ENCODE assay signal across 12 mouse cellular contexts in genomic region chr2:26317991-26318672, GRCm38 (mm10). TPM values are rescaled to one million over a fixed set of nuclear protein-coding genes. Genes with fewer than 3 reads are reported as not detected.
DNase-seq lines count a peak whose midpoint lies in the region; ATAC-seq and TF ChIP-seq lines count a peak whose summit lies in the region.
"Had no signal": no experiment of that assay in that cellular context is flagged by ENCODE, and none has a peak within 500 bp of the region (broad histone marks: within the 10 kb centered on the region; RNA-seq: fewer than 3 reads in every experiment).

No protein-coding gene starts in this region.

- no peak for ATAC-seq in limb, embryonic 14.5 days (ENCODE audit: low FRiP score, low read depth)

- peak overlapping the region; percentile 98 for H3K27ac ChIP-seq in cerebellum, adult 2 months (ENCODE audit: insufficient read depth, low read length)
- H3K27ac ChIP-seq in testis, adult 2 months (ENCODE audit: control insufficient read depth, insufficient read depth, low read depth, low read length), result no peak overlapping the region
- H3K27ac ChIP-seq in limb, embryonic 14.5 days (replicated peaks; ENCODE audit: low read depth, low read length), result no peak overlapping the region

- no peak for TF ChIP-seq CTCF in cerebellum, adult 2 months (IDR thresholded peaks at IDR 0.05; ENCODE audit: borderline replicate concordance, insufficient read depth, low read depth, low read length)
- TF ChIP-seq CTCF in testis, adult 2 months (IDR thresholded peaks at IDR 0.05; ENCODE audit: control insufficient read depth, insufficient read depth, insufficient replicate concordance, low read depth, low read length), result no peak

- no peak overlapping the region for H3K4me2 ChIP-seq in limb, embryonic 14.5 days (replicated peaks; ENCODE audit: low read depth, low read length, severe bottlenecking)

- no peaks in the 10 kb centered on the region for H3K27me3 ChIP-seq in cerebellum, adult 2 months (ENCODE audit: control insufficient read depth, insufficient read depth, low read length)
- H3K27me3 ChIP-seq in testis, adult 2 months (ENCODE audit: control insufficient read depth, insufficient read depth, low read length), result no peaks in the 10 kb centered on the region
- no peaks in the 10 kb centered on the region for H3K27me3 ChIP-seq in limb, embryonic 14.5 days (ENCODE audit: control insufficient read depth, insufficient read depth, low read length)

- peak overlapping the region; percentile 78 for H3K4me3 ChIP-seq in cerebellum, adult 2 months (replicated peaks; ENCODE audit: insufficient read depth, low read depth, low read length)
- H3K4me3 ChIP-seq in testis, adult 2 months (ENCODE audit: control insufficient read depth, low read depth, low read length), result peak overlapping the region; percentile 17
- H3K4me3 ChIP-seq in limb, embryonic 14.5 days (replicated peaks; ENCODE audit: low read length), result no peak overlapping the region
- H3K4me3 ChIP-seq: megakaryocyte, embryonic 14.5 days had no signal

- peak in 1 of 2 experiments; percentile 42 for DNase-seq in cerebellum, adult 2 months
- DNase-seq in cerebellum, adult 11 months, result no peak
- no peak for DNase-seq in testis, postnatal 10 days (ENCODE audit: low spot score)
- no peak for DNase-seq in limb, embryonic 14.5 days (ENCODE audit: low spot score)
- DNase-seq in spleen, adult 18-20 months, result no peak
- DNase-seq in embryo, embryonic 10 days (ENCODE audit: low spot score), result no peak
- no peak for DNase-seq in adrenal gland, adult (ENCODE audit: inconsistent age in 2 of 2, low spot score in 1 of 2)
- DNase-seq: adrenal gland, adult 8-10 months; gastrocnemius, postnatal 10 days had no signal

- TF ChIP-seq POLR2A in cerebellum, adult 2 months (IDR thresholded peaks at IDR 0.05; ENCODE audit: borderline replicate concordance, insufficient read depth, low read length), result no peak
- no peak for TF ChIP-seq POLR2A in testis, adult 2 months (IDR thresholded peaks at IDR 0.05; ENCODE audit: control insufficient read depth, low read depth, low read length)
- TF ChIP-seq POLR2A in limb, embryonic 14.5 days (IDR thresholded peaks at IDR 0.05; ENCODE audit: borderline replicate concordance, extremely low read depth, insufficient read depth, insufficient read length), result no peak

- H3K36me3 ChIP-seq in testis, adult 2 months (ENCODE audit: control insufficient read depth, insufficient read depth, low read length), result no peaks in the 10 kb centered on the region
- H3K36me3 ChIP-seq in limb, embryonic 14.5 days (ENCODE audit: control insufficient read depth, insufficient read depth, low read length), result peaks cover 29% of the 10 kb centered on the region

- no peaks in the 10 kb centered on the region for H3K9me3 ChIP-seq in limb, embryonic 14.5 days (ENCODE audit: control insufficient read depth, low read length)
- H3K9me3 ChIP-seq: megakaryocyte, embryonic 14.5 days had no signal

- peaks cover 62% of the 10 kb centered on the region for H3K4me1 ChIP-seq in cerebellum, adult 2 months (ENCODE audit: control insufficient read depth, insufficient read depth, low read length)
- H3K4me1 ChIP-seq in testis, adult 2 months (ENCODE audit: control insufficient read depth, insufficient read depth, low read length), result peaks cover 19% of the 10 kb centered on the region
- H3K4me1 ChIP-seq in limb, embryonic 14.5 days (ENCODE audit: control insufficient read depth, insufficient read depth, low read length), result peaks cover 37% of the 10 kb centered on the region

- WGBS in cerebellum, adult 2 months, result 33% methylated on average over 3 of the region's 3 CpGs
- 73% methylated on average over 3 of the region's 3 CpGs for WGBS in limb, embryonic 14.5 days

- H3K9ac ChIP-seq in limb, embryonic 14.5 days (ENCODE audit: low read depth, low read length, severe bottlenecking), result peak overlapping the region; percentile 21; the same call in 1 of the 2 replicates

RNA-seq across cellular contexts. Expression of gene Gpsm1, which starts 2.8 kb away (rescaled TPM):
- polyA plus RNA-seq in cerebellum, adult 2 months (2012; rRNA removed), result 126 and 137 TPM in 2 replicates
- polyA plus RNA-seq in testis, adult 2 months (2012; rRNA removed), result 16.6 and 20.5 TPM in 2 replicates
- 78.4 and 103 TPM in 2 replicates for polyA plus RNA-seq in limb, embryonic 14.5 days (2012; rRNA removed)
- polyA plus RNA-seq in limb, embryonic 14.5 days (2014; fragmentation: Nextera tagmentation; extraction: Ambion mirVana), result 31.0 and 37.6 TPM in 2 replicates

RNA-seq across cellular contexts. Expression of gene Ccdc187, which starts 23.8 kb away (rescaled TPM):
- polyA plus RNA-seq in cerebellum, adult 2 months (2012; rRNA removed), result 2.7 and 3.0 TPM in 2 replicates
- polyA plus RNA-seq in testis, adult 2 months (2012; rRNA removed), result 90.3 and 101 TPM in 2 replicates
- polyA plus RNA-seq in limb, embryonic 14.5 days (2012; rRNA removed), result 0.26 and 0.32 TPM in 2 replicates
- polyA plus RNA-seq in limb, embryonic 14.5 days (2014; fragmentation: Nextera tagmentation; extraction: Ambion mirVana), result 0.03 and 0.06 TPM in 2 replicates
- polyA plus RNA-seq: kidney, embryonic 14.5 days had no signal

RNA-seq across cellular contexts. Expression of gene Dnlz, which starts 33.8 kb away (rescaled TPM):
- polyA plus RNA-seq in cerebellum, adult 2 months (2012; rRNA removed), result 32.6 and 34.9 TPM in 2 replicates
- polyA plus RNA-seq in testis, adult 2 months (2012; rRNA removed), result 6.2 and 6.5 TPM in 2 replicates
- 28.2 and 33.8 TPM in 2 replicates for polyA plus RNA-seq in limb, embryonic 14.5 days (2012; rRNA removed)
- polyA plus RNA-seq in limb, embryonic 14.5 days (2014; fragmentation: Nextera tagmentation; extraction: Ambion mirVana), result 30.5 and 31.1 TPM in 2 replicates

RNA-seq across cellular contexts. Expression of gene Card9, which starts 42.6 kb away (rescaled TPM):
- polyA plus RNA-seq in cerebellum, adult 2 months (2012; rRNA removed), result 5.7 and 6.2 TPM in 2 replicates
- polyA plus RNA-seq in testis, adult 2 months (2012; rRNA removed), result 0.75 and 1.9 TPM in 2 replicates
- polyA plus RNA-seq in limb, embryonic 14.5 days (2012; rRNA removed), result 4.1 and 5.6 TPM in 2 replicates
- polyA plus RNA-seq in limb, embryonic 14.5 days (2014; fragmentation: Nextera tagmentation; extraction: Ambion mirVana), result 1.2 and 1.4 TPM in 2 replicates

Comparison
In these comparisons a context has a peak if more than half of its experiments do, and no peak if none do; other contexts are left out.
1. RNA of gene Ccdc187, which starts 23.8 kb away (polyA plus RNA-seq): 90.3 to 101 TPM in testis, adult 2 months; 2.7 to 3.0 TPM in cerebellum, adult 2 months and 0.03 to 0.32 TPM in limb, embryonic 14.5 days; every median in the first group is over 10 times any median in the second.